Mouse (Mus musculus): ENCODE results near the gene Ly6g5b. TPM values are rescaled to one million over a fixed set of nuclear protein-coding genes. Genes with fewer than 3 reads are reported as not detected.
A peak's percentile ranks its signal among the peaks of the same experiment; 100 is the strongest.

Gene Ly6g5b
- polyA plus RNA-seq, 1 experiment from 2014 or later: 0.49 TPM

- peak within 1 kb of the TSS; percentile 30; the same call in 1 of the 2 replicates for H3K27ac ChIP-seq (ENCODE audit: low read length)
- H3K36me3 ChIP-seq (ENCODE audit: control insufficient read depth, insufficient read depth, low read length): no peaks in the 10 kb centered on the region
- no peaks in the 10 kb centered on the region for H3K9me3 ChIP-seq (ENCODE audit: control insufficient read depth, low read depth, low read length)
- WGBS: 29% methylated on average over 10 of the region's 10 CpGs
- peak within 1 kb of the TSS; percentile 32 for H3K4me2 ChIP-seq (replicated peaks; ENCODE audit: low read depth, low read length)
- 0 out of 2 replicates have a peak within 1 kb of the TSS, but pooled peaks have one; percentile 1 for H3K9ac ChIP-seq (replicated peaks; ENCODE audit: low read depth, low read length)
- H3K4me3 ChIP-seq (ENCODE audit: low read depth, low read length): peak within 1 kb of the TSS; percentile 14; the same call in 1 of the 2 replicates
- ATAC-seq (ENCODE audit: insufficient number of reproducible peaks, insufficient read depth, low FRiP score, low read depth): 0 out of 2 replicates have a peak, but pooled peaks have one; percentile 17
- H3K27me3 ChIP-seq (ENCODE audit: control insufficient read depth, insufficient read depth, low read length): no peaks in the 10 kb centered on the region
- 0 out of 2 replicates have a peak, but pooled peaks cover 13% of the 10 kb centered on the region for H3K4me1 ChIP-seq (ENCODE audit: control insufficient read depth, insufficient read depth, low read length)
Measured at GRCm38 (mm10) chr17:35076507-35077176, 38.6 kb downstream of the Ly6g5b start, which contains the start of gene Ly6g6e. Gene Ly6g6e, plus strand, starts transcription at chr17:35076902.

GRCm38 (mm10) chr17:35074097-35074496, 41.1 kb downstream of the Ly6g5b start:
- H3K9me3 ChIP-seq (ENCODE audit: control insufficient read depth, low read depth, low read length): no peaks in the 10 kb centered on the region
- H3K4me1 ChIP-seq (ENCODE audit: control insufficient read depth, insufficient read depth, low read length): 0 out of 2 replicates have a peak, but pooled peaks cover 16% of the 10 kb centered on the region
- no peak overlapping the region for H3K27ac ChIP-seq (ENCODE audit: low read length)
- no peak for ATAC-seq (ENCODE audit: insufficient number of reproducible peaks, insufficient read depth, low FRiP score, low read depth)
- H3K4me3 ChIP-seq (ENCODE audit: low read depth, low read length): no peak overlapping the region
- H3K9ac ChIP-seq (replicated peaks; ENCODE audit: low read depth, low read length): no peak overlapping the region
- WGBS: 49% methylated on average over 17 of the region's 17 CpGs
- no peak overlapping the region for H3K4me2 ChIP-seq (replicated peaks; ENCODE audit: low read depth, low read length)
- H3K36me3 ChIP-seq (ENCODE audit: control insufficient read depth, insufficient read depth, low read length): no peaks in the 10 kb centered on the region
- no peaks in the 10 kb centered on the region for H3K27me3 ChIP-seq (ENCODE audit: control insufficient read depth, insufficient read depth, low read length)

- Histone ChIP-seq H3K9me3 (ENCODE audit: control insufficient read depth, low read depth, low read length) (no peaks in the 10 kb centered on the region), H3K27me3 (ENCODE audit: control insufficient read depth, insufficient read depth, low read length) (no peaks in the 10 kb centered on the region), H3K36me3 (ENCODE audit: control insufficient read depth, insufficient read depth, low read length) (no peaks in the 10 kb centered on the region), H3K27ac (ENCODE audit: low read length) (no peak overlapping the region), H3K4me1 (ENCODE audit: control insufficient read depth, insufficient read depth, low read length) (0 out of 2 replicates have a peak, but pooled peaks cover 6% of the 10 kb centered on the region), H3K4me2 (replicated peaks; ENCODE audit: low read depth, low read length) (no peak overlapping the region), H3K4me3 (ENCODE audit: low read depth, low read length) (no peak overlapping the region), H3K9ac (replicated peaks; ENCODE audit: low read depth, low read length) (no peak overlapping the region)
- ATAC-seq (ENCODE audit: insufficient number of reproducible peaks, insufficient read depth, low FRiP score, low read depth): no peak
- 71% methylated on average over 9 of the region's 9 CpGs for WGBS
Measured at GRCm38 (mm10) chr17:35071454-35071853, 43.8 kb downstream of the Ly6g5b start.

GRCm38 (mm10) chr17:35070556-35071229, 44.5 kb downstream of the Ly6g5b start:
- Histone ChIP-seq H3K27ac (ENCODE audit: low read length) (no peak overlapping the region), H3K27me3 (ENCODE audit: control insufficient read depth, insufficient read depth, low read length) (no peaks in the 10 kb centered on the region)
- peak; percentile 66; the same call in 1 of the 2 replicates for ATAC-seq (ENCODE audit: insufficient number of reproducible peaks, insufficient read depth, low FRiP score, low read depth)

GRCm38 (mm10) chr17:35068213-35068914, 46.9 kb downstream of the Ly6g5b start:
- Histone ChIP-seq H3K27me3 (ENCODE audit: control insufficient read depth, insufficient read depth, low read length) (no peaks in the 10 kb centered on the region), H3K4me1 (ENCODE audit: control insufficient read depth, insufficient read depth, low read length) (peaks cover 18% of the 10 kb centered on the region), H3K36me3 (ENCODE audit: control insufficient read depth, insufficient read depth, low read length) (no peaks in the 10 kb centered on the region), H3K9ac (replicated peaks; ENCODE audit: low read depth, low read length) (no peak overlapping the region), H3K9me3 (ENCODE audit: control insufficient read depth, low read depth, low read length) (no peaks in the 10 kb centered on the region), H3K4me3 (ENCODE audit: low read depth, low read length) (no peak overlapping the region), H3K4me2 (replicated peaks; ENCODE audit: low read depth, low read length) (no peak overlapping the region), H3K27ac (ENCODE audit: low read length) (no peak overlapping the region)
- ATAC-seq (ENCODE audit: insufficient number of reproducible peaks, insufficient read depth, low FRiP score, low read depth): no peak
- 70% methylated on average over 17 of the region's 17 CpGs for WGBS

More at GRCm38 (mm10) chr17:35070556-35071229, 44.5 kb downstream of the Ly6g5b start:
- Histone ChIP-seq H3K4me2 (replicated peaks; ENCODE audit: low read depth, low read length) (no peak overlapping the region), H3K36me3 (ENCODE audit: control insufficient read depth, insufficient read depth, low read length) (no peaks in the 10 kb centered on the region), H3K9me3 (ENCODE audit: control insufficient read depth, low read depth, low read length) (no peaks in the 10 kb centered on the region), H3K4me3 (ENCODE audit: low read depth, low read length) (no peak overlapping the region), H3K4me1 (ENCODE audit: control insufficient read depth, insufficient read depth, low read length) (peaks cover 7% of the 10 kb centered on the region), H3K9ac (replicated peaks; ENCODE audit: low read depth, low read length) (no peak overlapping the region)
- 46% methylated on average over 6 of the region's 6 CpGs for WGBS

GRCm38 (mm10) chr17:35066084-35066483, 49.1 kb downstream of the Ly6g5b start, which contains the start of gene Mpig6b:
Gene Mpig6b, minus strand, starts transcription at chr17:35066184.
- Histone ChIP-seq H3K9me3 (ENCODE audit: control insufficient read depth, low read depth, low read length) (no peaks in the 10 kb centered on the region), H3K36me3 (ENCODE audit: control insufficient read depth, insufficient read depth, low read length) (peaks cover 8% of the 10 kb centered on the region), H3K4me1 (ENCODE audit: control insufficient read depth, insufficient read depth, low read length) (peaks cover 21% of the 10 kb centered on the region), H3K4me3 (ENCODE audit: low read depth, low read length) (peak within 1 kb of the TSS; percentile 25), H3K4me2 (replicated peaks; ENCODE audit: low read depth, low read length) (peak within 1 kb of the TSS; percentile 51), H3K27ac (ENCODE audit: low read length) (peak within 1 kb of the TSS; percentile 86; the same call in 1 of the 2 replicates), H3K9ac (replicated peaks; ENCODE audit: low read depth, low read length) (peak within 1 kb of the TSS; percentile 46), H3K27me3 (ENCODE audit: control insufficient read depth, insufficient read depth, low read length) (no peaks in the 10 kb centered on the region)
- no peak for ATAC-seq (ENCODE audit: insufficient number of reproducible peaks, insufficient read depth, low FRiP score, low read depth)
- WGBS: 51% methylated on average over 10 of the region's 10 CpGs

- Histone ChIP-seq H3K27me3 (ENCODE audit: control insufficient read depth, insufficient read depth, low read length) (no peaks in the 10 kb centered on the region), H3K4me2 (replicated peaks; ENCODE audit: low read depth, low read length) (peak within 1 kb of the TSS; percentile 51), H3K27ac (ENCODE audit: low read length) (peak within 1 kb of the TSS; percentile 86), H3K36me3 (ENCODE audit: control insufficient read depth, insufficient read depth, low read length) (peaks cover 16% of the 10 kb centered on the region), H3K9ac (replicated peaks; ENCODE audit: low read depth, low read length) (peak within 1 kb of the TSS; percentile 46), H3K4me1 (ENCODE audit: control insufficient read depth, insufficient read depth, low read length) (peaks cover 25% of the 10 kb centered on the region), H3K9me3 (ENCODE audit: control insufficient read depth, low read depth, low read length) (no peaks in the 10 kb centered on the region), H3K4me3 (ENCODE audit: low read depth, low read length) (peak within 1 kb of the TSS; percentile 25)
- peak; percentile 80 for ATAC-seq (ENCODE audit: insufficient number of reproducible peaks, insufficient read depth, low FRiP score, low read depth)
- WGBS: 2% methylated on average over 48 of the region's 48 CpGs
Measured at GRCm38 (mm10) chr17:35064951-35065947, 50.0 kb downstream of the Ly6g5b start, which contains the start of gene Ly6g6c. Gene Ly6g6c, plus strand, starts transcription at chr17:35065388.

All from stomach, embryonic 14.5 days (tissue).